Mouse (Mus musculus) CH12F3 (cell line): ENCODE measurements around the gene Olfr1393.
"Not testable (repeated sequence)": the region's sequence is repeated elsewhere in the genome, so short reads cannot be mapped to it uniquely, and the experiment has no call there.

Experiments used
- in situ Hi-C: fragments of 300-500 bp; cut with MboI; formaldehyde crosslinking; loops from 2 replicates; pipeline ENCODE4 v1.14.3; 2020; ENCODE audit warnings: low sequenced_read_pairs

Gene Olfr1393

GRCm38 (mm10) chr11:49273834-49274519 lies 4.1 kb upstream of the Olfr1393 start:
- in situ Hi-C loops, result loop anchor here (25.0 kb wide), 2 partner anchors 162 to 412 kb away; partner anchors contain the start of genes Irgm1 and Olfr1396

- in situ Hi-C loops, result not testable (repeated sequence)
These were observed 6.9 kb downstream of the Olfr1393 start, which contains the start of gene Olfr1392 for GRCm38 (mm10) chr11:49284982-49285381. Gene Olfr1392, plus strand, starts transcription at chr11:49285282.

GRCm38 (mm10) chr11:49287251-49287650 lies 9.1 kb downstream of the Olfr1393 start:
- in situ Hi-C loops, result no loop called here

GRCm38 (mm10) chr11:49292777-49293176 lies 14.7 kb downstream of the Olfr1393 start:
- in situ Hi-C loops, result no loop called here

- in situ Hi-C loops, result no loop called here
These were observed 26.3 kb downstream of the Olfr1393 start, which contains the start of gene Olfr10 for GRCm38 (mm10) chr11:49304441-49304840. Gene Olfr10, plus strand, starts transcription at chr11:49304741.

GRCm38 (mm10) chr11:49308547-49308946 lies 30.4 kb downstream of the Olfr1393 start:
- in situ Hi-C loops, result not testable (repeated sequence)

- in situ Hi-C loops, result no loop called here
These were observed 44.3 kb downstream of the Olfr1393 start, which contains the start of gene Olfr1391 for GRCm38 (mm10) chr11:49322442-49322841. Gene Olfr1391, plus strand, starts transcription at chr11:49322742.

- in situ Hi-C loops, result no loop called here
These were observed 48.6 kb downstream of the Olfr1393 start for GRCm38 (mm10) chr11:49326726-49327125.

GRCm38 (mm10) chr11:49329686-49330085 lies 51.6 kb downstream of the Olfr1393 start:
- in situ Hi-C loops, result no loop called here
